Mouse (Mus musculus): ENCODE measurements around the gene Kri1. TPM values are rescaled to one million over a fixed set of nuclear protein-coding genes. Genes with fewer than 3 reads are reported as not detected.
"Not testable (repeated sequence)": the region's sequence is repeated elsewhere in the genome, so short reads cannot be mapped to it uniquely, and the experiment has no call there.

The Kri1 gene
- polyA plus RNA-seq, 1 experiment from 2014 or later, result 18.3 TPM

DNA sequence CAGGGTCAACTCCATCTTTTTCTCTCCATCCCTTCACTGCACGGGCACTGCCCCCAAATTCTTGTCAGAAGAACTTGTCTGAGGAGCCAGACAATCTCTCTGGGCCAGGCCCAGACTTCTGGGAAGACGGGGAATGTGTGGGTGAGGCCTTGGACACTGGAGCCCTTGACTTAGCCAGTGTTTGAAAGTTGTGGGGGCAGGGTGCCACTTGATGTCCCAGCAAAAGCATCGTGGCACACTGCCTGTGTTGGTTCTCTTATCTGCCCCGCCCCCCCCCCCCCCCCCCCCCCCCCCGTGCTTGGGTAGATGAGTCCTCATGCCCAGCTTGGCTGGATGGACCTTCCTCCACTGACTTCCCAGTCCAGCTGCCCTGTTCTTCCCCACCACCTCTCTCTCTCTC, 41.3 kb upstream of the Kri1 start:
- Histone ChIP-seq H3K9ac (ENCODE audit: low read depth, low read length) (no peak overlapping the region), H3K4me1 (ENCODE audit: control insufficient read depth, insufficient read depth, low read length) (peaks cover 5% of the 10 kb centered on the region; the same call in 1 of the 2 replicates), H3K4me3 (ENCODE audit: low read depth, low read length) (no peak overlapping the region), H3K9me3 (replicated peaks; ENCODE audit: control insufficient read depth, low read length, poor library complexity, severe bottlenecking) (no peaks in the 10 kb centered on the region), H3K36me3 (ENCODE audit: control insufficient read depth, insufficient read depth, low read length) (no peaks in the 10 kb centered on the region), H3K27ac (ENCODE audit: low read length) (no peak overlapping the region), H3K4me2 (ENCODE audit: low read length) (no peak overlapping the region), H3K27me3 (ENCODE audit: control insufficient read depth, insufficient read depth, low read depth, low read length) (no peaks in the 10 kb centered on the region)
- 79% methylated on average over 3 of the region's 5 CpGs for WGBS
- no peak for ATAC-seq

DNA sequence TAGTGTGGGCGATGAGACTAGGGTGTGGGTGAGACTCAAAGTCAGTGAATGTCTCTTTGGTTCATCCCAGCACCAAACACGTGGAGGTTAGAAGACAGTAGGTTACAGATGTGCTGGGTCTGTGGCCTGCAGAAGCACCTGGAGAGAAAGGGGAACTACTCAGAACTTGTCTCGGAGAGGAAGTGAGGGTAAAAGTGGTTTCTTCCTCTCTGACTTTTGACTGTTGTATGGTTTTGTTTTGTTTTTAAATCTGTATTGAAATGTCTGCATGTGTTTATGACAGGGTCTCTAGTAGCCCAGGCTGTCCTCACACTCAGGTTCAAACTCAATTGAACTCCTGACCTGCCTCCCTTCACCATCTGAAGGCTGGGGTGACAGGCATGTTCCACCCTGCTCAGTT, 40.3 kb upstream of the Kri1 start:
- ATAC-seq, result no peak
- Histone ChIP-seq H3K9me3 (replicated peaks; ENCODE audit: control insufficient read depth, low read length, poor library complexity, severe bottlenecking) (no peaks in the 10 kb centered on the region), H3K4me1 (ENCODE audit: control insufficient read depth, insufficient read depth, low read length) (peaks cover 5% of the 10 kb centered on the region; the same call in 1 of the 2 replicates), H3K36me3 (ENCODE audit: control insufficient read depth, insufficient read depth, low read length) (no peaks in the 10 kb centered on the region), H3K4me2 (ENCODE audit: low read length) (no peak overlapping the region), H3K27ac (ENCODE audit: low read length) (no peak overlapping the region), H3K9ac (ENCODE audit: low read depth, low read length) (no peak overlapping the region), H3K4me3 (ENCODE audit: low read depth, low read length) (no peak overlapping the region), H3K27me3 (ENCODE audit: control insufficient read depth, insufficient read depth, low read depth, low read length) (no peaks in the 10 kb centered on the region)
- WGBS, result 85% methylated on average over 3 of the region's 3 CpGs

DNA sequence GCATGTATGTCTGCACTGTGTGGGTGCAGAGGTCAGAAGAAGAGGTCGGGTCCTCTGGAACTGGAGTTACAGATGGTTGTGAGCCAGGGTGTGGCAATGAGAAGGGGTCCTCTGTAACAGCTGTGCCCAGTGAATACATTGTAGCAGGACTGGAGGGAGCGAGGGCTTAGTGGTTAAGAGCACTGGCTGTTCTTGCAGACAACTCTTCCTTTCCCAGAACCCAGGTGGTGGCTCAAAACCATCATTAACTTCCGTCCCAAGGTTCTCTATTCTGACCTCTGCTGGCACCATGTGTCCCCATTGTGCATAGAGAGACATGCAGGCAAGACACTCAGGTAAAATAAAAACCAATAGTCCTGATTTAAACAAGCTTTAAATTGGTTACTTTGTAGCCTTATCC, 39.8 kb upstream of the Kri1 start:
- Histone ChIP-seq H3K9me3 (replicated peaks; ENCODE audit: control insufficient read depth, low read length, poor library complexity, severe bottlenecking) (no peaks in the 10 kb centered on the region), H3K27ac (ENCODE audit: low read length) (no peak overlapping the region), H3K4me1 (ENCODE audit: control insufficient read depth, insufficient read depth, low read length) (peaks cover 3% of the 10 kb centered on the region; the same call in 1 of the 2 replicates), H3K4me2 (ENCODE audit: low read length) (no peak overlapping the region), H3K27me3 (ENCODE audit: control insufficient read depth, insufficient read depth, low read depth, low read length) (no peaks in the 10 kb centered on the region), H3K4me3 (ENCODE audit: low read depth, low read length) (no peak overlapping the region), H3K36me3 (ENCODE audit: control insufficient read depth, insufficient read depth, low read length) (no peaks in the 10 kb centered on the region), H3K9ac (ENCODE audit: low read depth, low read length) (no peak overlapping the region)
- ATAC-seq, result no peak
- 80% methylated on average over 3 of the region's 3 CpGs for WGBS

DNA sequence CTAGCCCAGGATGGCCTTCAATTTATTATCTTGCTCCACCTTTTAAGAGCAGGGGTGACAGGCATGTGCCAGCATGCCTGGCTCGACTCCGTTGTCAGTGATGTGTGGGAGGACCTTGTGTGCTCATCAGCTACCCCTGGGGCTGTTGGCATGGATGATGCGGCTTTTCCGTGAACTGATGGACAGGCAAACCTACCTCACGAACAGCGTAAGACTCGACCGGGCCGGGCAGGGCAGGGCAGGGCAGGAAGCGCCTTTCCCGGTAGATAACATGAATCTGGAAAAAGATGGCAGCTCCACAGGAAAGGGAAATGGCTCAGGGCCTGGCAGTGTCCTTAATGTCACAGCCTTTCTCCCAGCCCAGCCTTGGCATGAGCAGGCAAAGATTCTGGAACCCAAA, 36.5 kb upstream of the Kri1 start:
- Histone ChIP-seq H3K4me1 (ENCODE audit: control insufficient read depth, insufficient read depth, low read length) (peaks cover 13% of the 10 kb centered on the region), H3K4me3 (ENCODE audit: low read depth, low read length) (no peak overlapping the region), H3K27me3 (ENCODE audit: control insufficient read depth, insufficient read depth, low read depth, low read length) (no peaks in the 10 kb centered on the region), H3K4me2 (ENCODE audit: low read length) (no peak overlapping the region), H3K27ac (ENCODE audit: low read length) (no peak overlapping the region), H3K9me3 (replicated peaks; ENCODE audit: control insufficient read depth, low read length, poor library complexity, severe bottlenecking) (no peaks in the 10 kb centered on the region), H3K36me3 (ENCODE audit: control insufficient read depth, insufficient read depth, low read length) (no peaks in the 10 kb centered on the region), H3K9ac (ENCODE audit: low read depth, low read length) (no peak overlapping the region)
- 93% methylated on average over 11 of the region's 11 CpGs for WGBS
- ATAC-seq, result no peak

DNA sequence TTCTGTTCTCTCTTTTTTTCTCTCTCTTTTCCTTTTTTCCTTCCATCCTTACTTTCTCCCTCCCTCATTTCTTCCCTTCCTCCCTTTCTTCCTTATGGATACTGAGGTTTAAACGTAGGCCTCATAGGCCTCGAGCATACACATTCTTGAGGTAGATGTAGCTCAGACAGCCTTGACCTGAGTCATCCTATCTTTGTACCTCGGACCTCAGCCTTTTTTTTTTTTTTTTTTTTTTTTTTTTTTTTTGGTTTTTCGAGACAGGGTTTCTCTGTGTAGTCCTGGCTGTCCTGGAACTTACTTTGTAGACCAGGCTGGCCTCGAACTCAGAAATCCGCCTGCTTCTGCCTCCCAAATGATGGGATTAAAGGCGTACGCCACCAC, 35.1 kb upstream of the Kri1 start:
- H3K4me3 ChIP-seq (ENCODE audit: low read depth, low read length); ATAC-seq; H3K36me3 ChIP-seq (ENCODE audit: control insufficient read depth, insufficient read depth, low read length); H3K4me2 ChIP-seq (ENCODE audit: low read length); H3K27ac ChIP-seq (ENCODE audit: low read length); H3K27me3 ChIP-seq (ENCODE audit: control insufficient read depth, insufficient read depth, low read depth, low read length); H3K9me3 ChIP-seq (replicated peaks; ENCODE audit: control insufficient read depth, low read length, poor library complexity, severe bottlenecking); H3K9ac ChIP-seq (ENCODE audit: low read depth, low read length): not testable (repeated sequence)
- H3K4me1 ChIP-seq (ENCODE audit: control insufficient read depth, insufficient read depth, low read length), result peaks cover 13% of the 10 kb centered on the region
- WGBS, result 94% methylated on average over 8 of the region's 8 CpGs

DNA sequence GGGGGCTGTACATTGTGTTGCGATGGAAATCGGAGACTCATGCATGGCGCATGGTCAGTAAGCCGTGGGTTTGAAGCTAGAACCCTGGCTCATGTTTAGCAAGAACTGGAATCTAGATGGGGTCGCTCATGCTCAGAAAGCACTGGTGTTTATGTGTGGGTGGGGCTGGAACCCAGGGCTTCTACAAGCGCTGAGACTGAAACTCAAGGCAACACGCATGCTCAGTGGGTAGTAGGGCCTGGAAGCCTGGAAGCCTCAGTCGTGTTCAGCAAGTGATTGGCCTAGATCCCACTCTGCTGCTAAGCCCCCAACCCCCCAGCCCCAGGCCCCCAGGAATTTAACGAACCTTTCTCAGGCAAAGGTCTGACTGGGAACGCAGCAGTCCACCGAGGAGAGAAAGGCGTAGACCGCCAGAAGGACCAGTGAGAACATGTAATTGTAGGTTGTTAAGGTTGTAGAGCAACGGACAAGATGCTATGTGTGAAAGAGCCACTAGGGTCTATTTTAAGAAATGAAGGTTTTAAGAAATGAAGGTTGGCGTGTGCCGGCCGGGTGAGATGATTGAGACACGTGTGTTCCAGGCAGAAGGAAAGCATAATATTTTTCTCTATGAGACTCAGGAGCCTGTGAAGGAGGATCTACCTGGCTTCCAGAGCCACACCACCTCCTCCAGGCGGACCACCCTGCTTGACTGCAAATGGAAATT, 34.6 kb upstream of the Kri1 start:
- Histone ChIP-seq H3K4me1 (ENCODE audit: control insufficient read depth, insufficient read depth, low read length) (peaks cover 13% of the 10 kb centered on the region), H3K9ac (ENCODE audit: low read depth, low read length) (no peak overlapping the region), H3K27ac (ENCODE audit: low read length) (no peak overlapping the region), H3K4me3 (ENCODE audit: low read depth, low read length) (no peak overlapping the region), H3K4me2 (ENCODE audit: low read length) (peak overlapping the region; percentile 60; the same call in 1 of the 2 replicates), H3K36me3 (ENCODE audit: control insufficient read depth, insufficient read depth, low read length) (no peaks in the 10 kb centered on the region), H3K27me3 (ENCODE audit: control insufficient read depth, insufficient read depth, low read depth, low read length) (no peaks in the 10 kb centered on the region), H3K9me3 (replicated peaks; ENCODE audit: control insufficient read depth, low read length, poor library complexity, severe bottlenecking) (no peaks in the 10 kb centered on the region)
- 86% methylated on average over 19 of the region's 19 CpGs for WGBS
- no peak for ATAC-seq

DNA sequence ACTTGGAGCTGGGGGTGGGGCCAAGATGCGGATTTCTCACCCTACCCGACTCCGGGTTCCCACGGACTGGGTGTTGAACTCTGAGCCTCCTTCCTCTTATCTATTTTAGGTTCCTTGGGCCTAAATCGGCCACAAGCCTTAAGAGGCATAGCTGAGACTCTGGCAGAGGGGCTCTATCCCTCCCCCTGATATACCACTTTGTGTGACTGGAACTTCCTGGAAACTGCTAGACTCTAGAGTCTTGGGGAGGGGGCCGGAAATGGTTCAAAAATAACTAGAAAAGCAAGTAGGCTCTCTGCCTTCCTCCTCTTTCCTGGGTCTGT, 33.7 kb upstream of the Kri1 start:
- Histone ChIP-seq H3K27ac (ENCODE audit: low read length) (no peak overlapping the region), H3K9me3 (replicated peaks; ENCODE audit: control insufficient read depth, low read length, poor library complexity, severe bottlenecking) (no peaks in the 10 kb centered on the region), H3K4me1 (ENCODE audit: control insufficient read depth, insufficient read depth, low read length) (peaks cover 13% of the 10 kb centered on the region), H3K4me3 (ENCODE audit: low read depth, low read length) (peak overlapping the region; percentile 64), H3K27me3 (ENCODE audit: control insufficient read depth, insufficient read depth, low read depth, low read length) (no peaks in the 10 kb centered on the region), H3K36me3 (ENCODE audit: control insufficient read depth, insufficient read depth, low read length) (no peaks in the 10 kb centered on the region), H3K4me2 (ENCODE audit: low read length) (peak overlapping the region; percentile 60), H3K9ac (ENCODE audit: low read depth, low read length) (peak overlapping the region; percentile 80)
- ATAC-seq, result no peak
- 16% methylated on average over 6 of the region's 6 CpGs for WGBS

DNA sequence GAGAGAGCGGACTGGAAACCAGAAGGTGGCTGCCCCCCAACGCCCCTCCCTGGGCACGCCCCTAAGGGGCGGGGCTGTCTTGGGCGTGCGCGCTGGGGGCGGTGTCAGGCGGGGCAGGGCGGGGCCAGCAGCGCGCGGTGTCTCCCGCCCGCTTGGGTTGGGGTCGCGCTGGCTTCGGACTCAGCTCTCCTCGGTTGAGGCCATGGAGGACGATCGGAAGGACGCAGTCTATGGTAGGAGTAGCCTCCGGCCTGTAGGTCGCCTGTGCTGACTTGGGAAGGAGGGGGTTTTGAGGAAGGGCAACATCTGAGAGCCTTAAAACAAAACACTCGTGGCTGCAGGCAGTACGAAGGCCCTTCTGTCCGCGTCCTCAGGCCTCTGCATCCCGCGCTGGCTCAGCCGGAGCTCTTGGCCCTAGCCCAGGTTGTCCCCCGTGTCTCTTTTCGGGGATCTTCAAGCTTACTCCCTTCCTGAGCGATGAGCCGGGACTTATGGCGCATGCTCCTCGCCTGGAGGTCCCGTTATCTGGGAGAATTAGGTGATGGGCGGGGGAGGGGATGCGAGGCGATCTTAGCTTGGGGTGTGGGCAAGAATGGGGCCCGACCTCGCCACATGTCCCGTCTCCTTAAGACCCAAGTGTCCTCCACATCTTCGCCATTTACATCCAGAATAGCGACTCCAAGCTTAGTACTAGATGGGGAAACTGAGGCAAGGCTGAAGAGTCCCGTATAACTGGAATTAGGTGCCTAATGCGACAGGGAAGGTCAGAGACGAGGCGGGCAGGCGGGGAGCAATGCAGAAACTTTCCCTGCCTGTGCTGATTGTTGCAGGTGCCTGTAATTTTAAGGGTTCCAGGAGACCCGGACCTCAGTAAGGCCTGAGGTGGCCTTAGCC, 33.1 kb upstream of the Kri1 start, which contains the start of gene Slc44a2:
Gene Slc44a2, plus strand, starts transcription at position 80 of the 894 bp plus-strand sequence.
- WGBS, result under 1% methylated on average over 52 of the region's 52 CpGs
- no peaks in the 10 kb centered on the region for H3K27me3 ChIP-seq (ENCODE audit: control insufficient read depth, insufficient read depth, low read depth, low read length)

DNA sequence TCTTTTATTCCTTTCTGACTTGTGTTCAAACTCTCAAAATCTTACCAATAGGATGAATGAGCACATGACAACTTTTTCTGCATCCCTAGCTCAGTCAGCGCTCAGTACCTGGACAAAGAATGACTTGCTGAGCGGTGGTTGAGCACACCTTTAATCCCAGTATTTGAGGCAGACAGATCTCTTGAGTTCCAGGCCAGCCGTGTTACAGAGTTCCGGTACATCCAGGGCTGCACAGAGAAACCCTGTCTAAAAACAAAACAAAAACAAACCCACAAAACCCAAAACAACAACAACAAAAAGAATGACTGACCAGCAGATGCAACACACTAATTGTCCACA, 32.5 kb upstream of the Kri1 start:
- Histone ChIP-seq H3K4me1 (ENCODE audit: control insufficient read depth, insufficient read depth, low read length) (peaks cover 13% of the 10 kb centered on the region), H3K4me3 (ENCODE audit: low read depth, low read length) (peak overlapping the region; percentile 64), H3K27me3 (ENCODE audit: control insufficient read depth, insufficient read depth, low read depth, low read length) (no peaks in the 10 kb centered on the region), H3K4me2 (ENCODE audit: low read length) (peak overlapping the region; percentile 60), H3K36me3 (ENCODE audit: control insufficient read depth, insufficient read depth, low read length) (no peaks in the 10 kb centered on the region), H3K27ac (ENCODE audit: low read length) (peak overlapping the region; percentile 63; the same call in 1 of the 2 replicates), H3K9ac (ENCODE audit: low read depth, low read length) (peak overlapping the region; percentile 80), H3K9me3 (replicated peaks; ENCODE audit: control insufficient read depth, low read length, poor library complexity, severe bottlenecking) (no peaks in the 10 kb centered on the region)
- ATAC-seq, result peak; percentile 54
- 11% methylated on average over 4 of the region's 4 CpGs for WGBS

More for the DNA sequence above, 33.1 kb upstream of the Kri1 start, which contains the start of gene Slc44a2:
- Histone ChIP-seq H3K9ac (ENCODE audit: low read depth, low read length) (peak within 1 kb of the TSS; percentile 80), H3K36me3 (ENCODE audit: control insufficient read depth, insufficient read depth, low read length) (no peaks in the 10 kb centered on the region), H3K9me3 (replicated peaks; ENCODE audit: control insufficient read depth, low read length, poor library complexity, severe bottlenecking) (no peaks in the 10 kb centered on the region), H3K4me2 (ENCODE audit: low read length) (peak within 1 kb of the TSS; percentile 60), H3K4me3 (ENCODE audit: low read depth, low read length) (peak within 1 kb of the TSS; percentile 64), H3K4me1 (ENCODE audit: control insufficient read depth, insufficient read depth, low read length) (peaks cover 13% of the 10 kb centered on the region), H3K27ac (ENCODE audit: low read length) (peak within 1 kb of the TSS; percentile 63)
- ATAC-seq, result peak; percentile 94

Data from midbrain, embryonic 16.5 days (tissue).